Mouse (Mus musculus) lung, postnatal 14 days (tissue): ENCODE results near the gene Crtc3.

Experiments used
- DNase-seq: peaks from one replicate; pipeline ENCODE4 v3.0.0; 2021

Crtc3 gene

GRCm38 (mm10) chr7:80636953-80637800 lies 51.5 kb downstream of the Crtc3 start:
- DNase-seq = no peak

DNA sequence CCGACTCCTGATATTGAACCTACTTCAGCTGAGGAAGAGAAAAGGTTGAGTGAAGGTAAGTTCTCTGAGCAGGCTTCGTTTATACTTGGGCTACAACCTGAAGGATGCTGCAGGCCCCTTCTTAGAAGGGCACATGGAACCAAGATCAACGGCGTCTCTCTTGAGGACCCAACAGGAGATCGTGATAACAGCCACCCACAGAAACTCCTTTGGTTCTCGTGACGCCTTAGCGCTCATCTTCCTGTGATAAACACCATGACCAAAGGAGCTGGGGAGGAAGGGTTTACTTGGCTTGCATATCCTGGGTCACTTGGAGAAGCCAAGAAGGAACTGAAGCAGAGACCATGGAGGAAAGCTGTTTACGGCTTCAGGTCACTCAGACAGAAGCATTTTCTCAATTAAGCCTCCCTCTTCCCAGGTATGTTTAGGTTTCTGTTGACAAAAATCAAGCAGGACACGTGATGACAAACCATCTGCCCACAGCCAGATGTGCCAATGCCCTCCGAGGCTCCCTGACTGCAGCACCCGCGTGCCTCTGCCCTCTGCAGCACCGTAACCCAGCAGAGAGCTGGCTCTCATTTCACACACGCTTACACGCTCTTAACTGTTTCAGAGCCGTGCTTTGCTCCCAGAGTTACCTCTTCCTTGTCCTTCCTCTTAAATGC lies 52.3 kb downstream of the Crtc3 start:
- no peak for DNase-seq

DNA sequence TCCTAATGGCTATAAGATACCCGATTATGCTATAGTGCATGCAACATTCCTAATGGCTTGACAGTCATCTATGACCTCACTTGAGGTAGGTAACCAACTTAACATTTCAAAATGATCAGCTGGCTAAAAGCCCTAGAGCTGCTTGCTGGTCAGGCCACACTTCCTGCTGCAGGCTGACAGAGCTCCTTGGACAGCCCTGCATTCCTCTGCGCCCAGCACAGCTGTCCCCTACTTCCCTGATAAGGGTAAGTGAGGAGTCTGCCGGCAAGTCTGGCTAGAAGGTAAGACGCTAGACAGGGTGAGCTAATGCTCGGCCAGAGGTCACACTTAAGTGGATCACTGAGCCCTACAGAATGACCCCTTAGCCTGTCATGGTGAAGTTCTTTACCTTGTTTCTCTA lies 52.8 kb downstream of the Crtc3 start:
- DNase-seq = no peak

DNA sequence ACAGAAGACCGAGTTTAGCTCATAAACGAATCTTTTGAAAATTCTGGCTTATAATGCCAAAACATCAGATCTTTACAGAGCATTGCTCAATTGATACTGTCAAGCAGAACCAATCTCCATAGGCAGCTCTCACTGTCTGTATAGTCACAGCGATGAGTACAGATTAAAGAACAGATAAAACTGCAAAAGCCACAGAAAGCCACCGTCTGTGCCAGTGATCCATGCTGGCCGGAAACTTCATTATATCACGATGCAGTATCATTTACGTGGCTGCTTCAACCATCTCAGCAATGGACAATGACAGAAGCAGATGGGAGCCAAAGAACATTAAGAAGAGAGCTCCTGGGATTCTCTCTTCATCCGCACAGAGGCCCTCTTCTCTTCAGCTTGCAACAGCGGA lies 53.9 kb downstream of the Crtc3 start:
- no peak for DNase-seq

DNA sequence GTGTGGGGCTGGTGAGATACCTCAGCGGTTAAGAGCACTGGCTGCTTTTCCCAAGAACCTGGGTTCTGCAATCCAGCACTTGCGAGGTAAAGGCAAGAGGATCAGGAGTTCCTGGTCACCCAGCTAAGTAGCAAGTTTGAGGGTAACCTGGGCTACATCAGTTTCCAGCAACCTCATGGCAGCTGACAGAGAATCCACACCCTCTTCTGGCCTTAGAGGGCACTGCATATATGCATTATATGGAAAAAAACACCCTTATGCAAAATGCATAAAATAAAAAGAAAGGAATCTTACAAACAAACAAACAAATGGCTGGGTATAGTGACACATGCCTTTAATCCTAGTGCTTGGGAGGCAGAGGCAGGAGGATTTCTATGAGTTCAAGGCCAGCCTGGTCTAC lies 55.0 kb downstream of the Crtc3 start:
- no peak for DNase-seq

DNA sequence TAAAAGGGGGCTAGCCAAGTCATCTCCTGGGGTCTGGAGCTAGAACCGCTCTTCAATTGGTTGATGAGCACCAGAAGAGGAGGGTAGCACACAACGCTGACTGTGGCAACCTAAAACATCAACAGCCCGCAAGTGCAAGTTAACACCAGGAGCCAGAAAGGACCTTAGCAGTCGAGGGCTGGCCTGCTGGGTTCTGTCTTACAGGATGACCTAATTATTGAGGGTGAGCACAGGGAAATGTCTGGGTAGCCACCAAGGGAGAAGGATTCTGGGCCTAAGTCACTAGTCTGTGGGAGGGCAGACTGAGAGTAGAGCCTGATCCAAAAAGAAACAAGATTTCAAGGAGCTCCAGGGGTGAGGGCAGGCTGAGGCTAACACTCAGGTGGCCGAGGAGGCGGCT lies 56.7 kb downstream of the Crtc3 start:
- DNase-seq = no peak

DNA sequence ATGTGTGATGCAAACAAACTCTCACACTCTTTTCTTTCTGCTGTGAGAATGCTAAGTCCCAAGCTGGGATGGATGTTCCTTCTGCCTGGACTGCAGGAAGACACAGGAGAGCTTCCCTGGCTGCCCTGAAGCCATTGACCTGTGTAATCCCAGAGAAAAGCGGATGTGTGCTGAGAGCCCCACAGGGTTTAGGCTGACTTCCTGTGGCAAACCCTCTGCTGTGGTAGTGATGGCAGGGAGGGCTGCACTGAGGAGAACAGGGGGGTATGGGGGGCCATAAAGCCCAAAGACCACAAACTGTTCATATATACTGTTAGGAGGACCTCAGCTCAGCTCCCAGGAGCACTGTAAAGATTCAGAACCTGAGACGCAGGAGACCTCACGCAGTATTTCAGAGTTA lies 57.3 kb downstream of the Crtc3 start:
- no peak for DNase-seq

GRCm38 (mm10) chr7:80629369-80629768 lies 59.3 kb downstream of the Crtc3 start:
- peak; percentile 42 for DNase-seq

GRCm38 (mm10) chr7:80628708-80629183 lies 59.9 kb downstream of the Crtc3 start:
- DNase-seq = peak; percentile 85

DNA sequence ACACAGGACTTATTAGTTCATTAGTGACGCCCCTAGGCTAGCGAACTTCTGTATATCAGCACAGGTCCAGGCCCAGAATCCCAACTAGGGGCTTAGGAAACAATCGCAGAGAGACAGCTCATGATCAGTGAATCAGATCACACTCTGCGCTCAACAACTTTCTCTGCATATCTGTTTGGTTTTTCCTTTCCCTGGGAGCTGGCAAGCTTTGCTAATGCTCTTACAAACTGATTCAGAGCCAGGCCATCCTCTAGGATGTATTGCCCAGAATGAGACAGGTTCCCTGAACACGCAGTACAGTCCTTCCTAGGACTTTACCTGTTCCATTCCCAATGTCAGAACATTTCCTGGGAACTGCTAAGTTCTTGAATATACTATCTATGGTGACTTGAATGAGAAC lies 61.7 kb downstream of the Crtc3 start:
- DNase-seq = no peak

DNA sequence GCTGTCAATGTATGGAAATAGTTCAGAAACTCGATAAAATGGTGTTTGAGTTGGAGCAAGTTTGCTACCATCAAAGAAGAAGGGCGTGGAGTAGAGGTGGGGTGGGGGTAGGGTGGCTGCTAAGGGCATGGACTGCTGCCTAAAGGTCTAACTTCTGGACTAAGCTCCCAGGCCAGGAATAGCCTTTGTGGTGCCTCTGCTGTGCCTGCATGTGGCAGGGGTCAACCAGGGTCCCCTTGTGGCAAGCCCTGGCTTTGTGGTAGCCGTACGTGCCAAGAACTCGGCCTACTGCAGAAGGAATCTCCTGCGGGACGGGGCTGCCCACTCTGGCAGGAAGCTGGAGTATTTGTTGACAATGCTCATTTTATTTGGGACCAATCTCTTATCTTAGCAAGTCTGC lies 62.8 kb downstream of the Crtc3 start:
- DNase-seq = no peak

DNA sequence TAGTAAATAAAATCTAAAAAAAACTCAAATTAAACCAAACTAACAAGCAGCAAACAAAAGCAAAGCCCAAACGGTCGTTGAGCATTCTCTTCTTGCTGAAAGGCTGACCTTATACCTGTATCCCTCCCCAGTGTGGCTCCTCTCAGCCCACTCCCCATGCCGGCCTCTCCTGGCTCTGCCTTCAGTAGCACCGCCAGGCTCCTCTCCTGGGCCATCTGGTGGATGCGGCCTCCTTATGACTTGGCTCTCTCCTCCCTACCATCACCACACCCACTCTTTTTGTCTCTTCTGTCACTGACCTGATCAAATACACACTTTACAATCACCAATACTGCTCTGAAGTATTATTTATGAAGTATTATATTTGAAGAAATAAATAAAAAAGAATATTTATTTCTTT lies 65.4 kb downstream of the Crtc3 start:
- no peak for DNase-seq

GRCm38 (mm10) chr7:80616096-80616495 lies 72.6 kb downstream of the Crtc3 start:
- DNase-seq = no peak

DNA sequence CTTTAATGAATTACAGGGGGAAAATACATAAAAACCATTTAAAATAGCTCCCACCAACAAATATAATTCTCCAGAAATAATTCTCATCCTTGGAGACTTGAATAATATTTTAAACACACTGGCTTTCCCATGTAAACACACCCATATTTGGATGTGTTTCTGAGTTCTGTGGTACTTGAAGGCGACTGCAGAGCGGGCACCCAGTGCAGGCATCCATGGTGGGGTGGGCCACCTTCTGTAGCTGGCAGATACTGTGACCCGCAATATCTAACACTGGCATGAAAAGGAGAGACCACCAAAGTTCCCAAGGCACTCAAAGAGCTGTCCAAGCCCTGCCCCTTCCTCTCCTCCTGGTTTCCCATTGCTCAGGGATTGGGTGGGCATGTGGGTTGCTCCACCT lies 74.6 kb downstream of the Crtc3 start:
- DNase-seq = no peak

DNA sequence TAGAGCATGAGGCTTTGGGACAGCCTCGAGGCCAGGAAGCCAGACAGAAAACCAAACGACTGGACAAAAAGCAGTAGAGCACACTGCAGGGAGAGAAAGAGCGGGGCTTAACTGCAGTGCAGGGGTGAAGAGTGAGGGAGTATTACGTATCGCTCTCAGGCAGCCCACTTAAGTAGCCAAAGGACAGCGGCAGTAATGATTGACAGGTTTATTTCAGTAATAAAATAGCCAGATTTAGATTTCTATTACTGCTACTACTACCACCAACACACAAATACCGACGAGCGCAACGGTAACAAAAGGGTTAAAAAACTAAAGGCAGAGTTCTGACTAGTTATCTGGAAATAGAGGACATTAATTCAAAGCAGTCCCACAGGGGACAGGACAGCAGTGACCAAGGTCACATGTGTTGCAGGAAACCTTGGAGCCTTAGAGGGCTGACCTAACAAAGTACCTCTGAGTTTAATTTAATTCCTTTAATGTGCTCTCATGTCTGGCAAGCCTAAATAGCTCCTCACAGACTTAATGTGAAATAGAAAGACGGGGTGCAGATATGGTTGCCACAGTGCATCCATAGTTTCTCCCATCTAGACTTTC lies 76.4 kb downstream of the Crtc3 start:
- no peak for DNase-seq

- DNase-seq = no peak
Measured at GRCm38 (mm10) chr7:80611646-80612045, 77.0 kb downstream of the Crtc3 start.

GRCm38 (mm10) chr7:80607503-80607902 lies 81.2 kb downstream of the Crtc3 start:
- DNase-seq = no peak

DNA sequence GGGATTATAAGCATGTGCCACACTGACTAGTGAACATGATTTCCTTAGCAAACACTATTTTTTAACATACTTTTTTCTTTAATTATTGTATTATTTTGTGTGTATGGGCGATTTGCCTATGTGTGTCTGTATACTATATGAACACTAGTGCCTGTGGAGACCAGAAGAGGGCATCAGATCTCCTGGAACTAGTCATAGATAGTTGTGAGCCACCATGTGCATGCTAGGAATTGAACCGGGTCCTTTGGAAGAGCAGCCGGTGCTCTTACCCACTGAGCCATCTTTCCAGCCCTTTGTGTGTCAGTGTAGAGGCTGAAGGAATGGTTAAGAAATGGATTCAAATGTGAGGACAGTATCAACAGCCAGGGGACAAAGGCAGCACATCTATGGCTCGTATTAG lies 82.2 kb downstream of the Crtc3 start:
- DNase-seq = no peak

DNA sequence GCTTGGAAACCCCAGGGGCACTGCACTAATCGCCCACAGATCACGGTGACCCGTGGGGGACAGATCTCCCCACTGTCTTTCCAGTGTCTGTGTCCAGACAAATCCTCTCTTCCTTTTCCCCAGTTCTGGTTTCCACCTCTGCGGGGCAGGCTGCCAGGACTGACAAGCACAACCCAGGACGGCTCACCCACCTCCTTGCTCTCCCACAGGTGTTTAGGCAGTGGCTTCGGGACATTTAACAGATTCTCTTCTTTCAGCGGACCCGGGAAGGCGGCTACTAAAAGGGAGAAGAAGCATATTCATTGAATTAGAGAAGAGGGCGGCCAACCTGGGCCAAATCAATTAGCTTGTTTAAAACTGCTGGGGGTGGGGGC lies 83.1 kb downstream of the Crtc3 start:
- no peak for DNase-seq

DNA sequence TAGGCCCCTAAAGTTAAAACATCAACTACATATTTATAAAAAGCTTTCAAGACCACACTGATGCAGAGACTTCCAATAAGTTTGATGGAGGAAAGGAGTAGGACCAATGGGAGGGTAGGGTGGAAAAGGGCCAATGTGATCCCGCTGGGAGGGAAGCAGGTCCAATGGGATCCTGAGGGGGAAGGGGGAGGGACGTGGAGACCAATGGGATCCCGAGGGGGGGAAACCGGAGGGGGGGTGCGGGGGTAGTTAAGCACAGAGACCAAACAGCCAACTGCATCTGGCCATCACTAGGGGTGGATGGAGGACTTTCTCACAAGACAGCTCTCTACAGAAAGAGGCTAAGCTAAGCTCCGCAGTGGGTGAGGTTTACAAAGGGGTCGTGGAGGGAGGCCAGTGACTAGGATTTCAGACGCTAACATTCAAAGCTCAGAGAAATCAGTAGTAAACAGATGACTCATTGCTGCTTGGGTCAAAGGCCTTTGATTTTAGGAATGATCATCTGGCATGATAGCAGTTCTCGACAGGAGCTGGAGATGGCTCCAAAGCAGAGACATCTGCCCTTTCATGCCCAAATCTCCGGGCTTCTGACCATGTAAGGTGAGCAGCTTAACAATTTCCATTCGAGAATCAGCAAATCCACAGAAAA lies 83.6 kb downstream of the Crtc3 start:
- no peak for DNase-seq

DNA sequence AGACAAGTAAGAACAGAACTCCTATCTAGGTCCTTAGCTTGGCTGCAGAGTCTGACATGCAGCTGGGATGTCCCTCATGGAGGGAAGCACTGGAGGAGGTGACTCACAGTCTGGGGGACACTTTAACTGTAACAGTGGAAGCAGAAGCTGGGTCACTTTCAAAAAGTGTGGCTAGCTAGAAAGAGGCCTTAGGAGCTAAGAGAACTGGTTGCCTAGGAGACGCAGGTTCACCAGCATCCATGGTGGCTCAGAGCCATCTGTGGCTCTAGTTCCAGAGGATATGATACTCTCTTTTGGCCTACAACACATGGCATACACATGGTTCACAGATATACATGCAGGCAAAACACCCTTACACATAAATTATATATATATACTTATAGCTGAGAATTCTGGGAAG lies 86.1 kb downstream of the Crtc3 start:
- no peak for DNase-seq

- no peak for DNase-seq
Measured at GRCm38 (mm10) chr7:80598436-80598985, 90.2 kb downstream of the Crtc3 start.

- DNase-seq = no peak
Measured at GRCm38 (mm10) chr7:80597900-80598299, 90.8 kb downstream of the Crtc3 start.
